Mouse (Mus musculus): ENCODE measurements around the gene Csgalnact2.

Gene Csgalnact2

DNA sequence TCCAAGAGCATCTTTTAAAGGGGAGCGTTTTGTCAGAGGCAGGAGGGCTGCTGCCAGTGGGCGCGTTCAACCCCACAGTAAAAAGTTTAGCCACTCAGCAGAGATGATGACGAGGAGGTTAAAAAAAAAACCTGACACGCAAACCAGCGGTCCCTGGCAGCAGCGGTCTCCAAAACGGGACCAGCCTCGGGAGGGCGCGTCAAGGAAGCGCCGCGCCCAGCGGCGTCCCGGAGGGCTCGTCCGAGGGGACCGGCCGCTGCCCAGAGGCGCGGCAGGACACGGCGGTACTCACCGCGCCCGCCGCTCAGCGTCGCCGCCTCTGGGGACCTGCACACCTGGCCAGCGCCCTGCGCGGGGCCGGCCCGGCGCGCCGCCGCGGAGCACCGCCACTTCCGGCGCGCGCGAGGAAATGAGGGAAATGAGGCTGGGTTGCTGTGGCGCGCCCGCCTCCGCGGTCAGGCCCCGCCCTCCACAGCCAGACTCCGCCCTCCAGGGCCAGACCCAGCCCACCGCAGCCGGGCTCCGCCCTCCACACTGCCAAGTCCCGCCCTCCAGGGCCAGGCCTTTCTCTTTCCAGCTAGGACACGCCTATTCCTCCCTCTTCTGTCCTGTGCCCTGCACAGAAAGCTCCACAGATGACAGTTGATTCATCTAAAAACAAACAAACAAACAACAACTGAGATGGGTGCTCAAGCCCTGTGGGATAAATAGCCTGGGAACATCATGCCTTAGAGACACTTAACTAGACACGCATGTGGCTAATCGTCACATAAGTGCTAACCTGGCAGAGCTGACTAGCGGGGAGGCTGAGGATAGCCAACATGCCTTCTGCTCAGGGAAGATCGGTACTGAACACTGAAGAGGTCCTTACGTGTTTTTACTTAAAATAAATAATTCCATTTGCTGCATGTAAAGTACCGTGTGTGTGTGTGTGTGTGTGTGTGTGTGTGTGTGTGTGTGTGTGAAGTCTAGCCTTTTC lies at the start of gene Csgalnact2:
Gene Csgalnact2 (minus strand): TSS at position 410 of the 979 bp plus-strand sequence.
- peak; percentile 89 to 94 for DNase-seq (ENCODE audit: low read depth in 2 of 2, low spot score in 2 of 2)

DNA sequence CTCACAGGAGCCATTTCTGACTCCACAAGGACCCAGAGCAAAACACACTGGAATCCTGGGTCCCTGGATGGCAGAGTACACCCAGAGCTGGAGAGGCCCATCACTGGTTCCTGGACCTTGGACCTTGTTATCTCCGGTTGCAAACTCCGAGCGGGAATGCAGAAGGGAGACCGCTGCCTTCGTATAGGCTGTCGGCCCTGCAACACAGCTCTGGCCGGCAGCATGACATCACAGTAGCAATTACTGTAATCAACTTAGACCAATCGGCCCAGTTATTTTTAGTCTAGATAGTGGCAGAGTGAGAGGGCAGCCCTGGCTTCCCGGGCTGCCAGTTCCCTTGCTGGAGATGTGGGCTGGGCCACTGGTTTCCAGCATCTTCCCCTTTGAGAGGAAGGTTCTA lies 49.7 kb upstream of the Csgalnact2 start:
- DNase-seq (ENCODE audit: low read depth in 2 of 2, low spot score in 2 of 2), result no peak

DNA sequence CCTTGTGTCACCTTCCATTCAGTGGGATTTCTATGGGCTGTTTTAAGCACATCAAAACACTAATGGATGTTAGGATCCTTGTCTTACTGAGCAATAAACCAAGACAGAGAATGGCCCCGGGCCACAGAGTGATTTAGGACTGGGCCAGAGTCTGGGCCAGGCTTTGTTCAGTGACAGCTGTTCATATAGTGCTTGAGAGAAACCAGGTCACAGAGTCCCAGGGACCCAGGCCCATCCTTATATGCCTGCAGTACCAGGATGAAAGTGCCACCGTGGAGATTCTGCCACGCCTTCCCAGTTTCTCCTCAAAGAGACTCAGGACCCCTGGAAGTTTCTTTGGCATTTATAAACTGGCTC lies 48.3 kb upstream of the Csgalnact2 start:
- no peak for DNase-seq (ENCODE audit: low read depth in 2 of 2, low spot score in 2 of 2)

DNA sequence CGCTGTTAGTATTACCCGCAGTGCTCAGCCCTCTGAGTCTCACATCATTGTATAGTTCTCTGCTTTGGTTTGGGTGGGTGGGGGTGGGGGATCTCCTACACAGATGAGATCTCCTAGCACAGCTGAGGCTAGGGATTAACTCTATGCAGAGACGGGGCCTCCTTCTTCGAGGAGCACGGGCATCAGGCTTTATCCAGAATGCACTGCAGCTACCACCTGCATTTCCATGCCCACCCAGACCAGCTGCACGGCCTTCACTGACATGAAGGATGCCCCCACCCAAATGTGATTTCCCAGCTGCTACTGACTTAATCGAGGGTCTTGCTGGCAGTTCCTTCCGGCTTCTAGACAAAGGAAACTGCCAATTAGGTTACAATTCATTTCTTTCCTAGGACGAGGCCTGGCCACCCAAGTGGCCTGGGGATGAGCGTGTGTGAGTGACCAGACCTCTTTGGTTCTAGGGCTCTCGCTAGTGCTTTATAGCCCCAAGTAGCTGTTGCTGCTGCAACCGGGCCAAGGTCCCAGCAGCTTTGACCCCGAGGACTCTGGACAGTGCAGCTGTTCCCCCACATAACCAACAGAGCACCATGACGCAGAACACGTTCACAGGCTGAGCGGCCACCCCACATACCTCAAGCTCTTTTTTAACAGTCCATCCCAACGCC lies 47.8 kb upstream of the Csgalnact2 start:
- no peak for DNase-seq (ENCODE audit: low read depth in 2 of 2, low spot score in 2 of 2)

DNA sequence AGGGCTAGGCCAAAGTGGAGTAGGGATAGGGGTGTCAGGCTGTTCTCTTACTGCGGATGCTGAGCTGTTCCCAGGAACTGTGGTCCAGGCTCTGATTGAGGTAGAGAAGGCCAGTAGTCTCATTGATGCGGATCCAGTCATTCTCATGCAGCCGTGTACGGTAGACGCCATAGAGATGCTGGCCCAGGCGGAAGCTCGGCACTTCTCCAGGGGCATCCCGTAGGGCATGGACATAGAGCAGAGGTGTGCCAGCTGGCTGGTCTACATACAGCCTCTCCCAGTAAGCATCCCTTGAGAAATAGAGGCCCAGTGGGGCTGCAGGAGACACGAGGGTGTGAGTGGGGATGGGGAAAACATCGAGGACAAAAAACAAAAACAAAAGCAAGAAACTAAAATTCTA lies 45.2 kb upstream of the Csgalnact2 start:
- DNase-seq (ENCODE audit: low read depth in 2 of 2, low spot score in 2 of 2), result no peak

DNA sequence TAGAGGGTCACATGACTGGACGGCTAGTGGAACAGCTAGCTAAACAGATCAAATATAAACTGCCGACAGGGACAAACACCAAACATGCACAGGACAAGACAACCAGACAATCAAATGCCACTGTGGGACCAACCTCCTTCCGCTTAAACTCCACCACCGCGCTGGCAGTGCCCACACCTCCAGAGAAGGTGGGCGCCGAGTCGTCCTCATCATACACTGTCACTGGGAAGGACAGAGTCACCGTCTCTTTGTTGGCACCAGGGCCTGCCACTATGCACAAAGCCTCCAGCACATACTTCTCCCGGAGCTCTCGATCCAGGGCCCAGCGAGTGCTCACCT lies 41.1 kb upstream of the Csgalnact2 start:
- DNase-seq (ENCODE audit: low read depth in 2 of 2, low spot score in 2 of 2), result no peak

DNA sequence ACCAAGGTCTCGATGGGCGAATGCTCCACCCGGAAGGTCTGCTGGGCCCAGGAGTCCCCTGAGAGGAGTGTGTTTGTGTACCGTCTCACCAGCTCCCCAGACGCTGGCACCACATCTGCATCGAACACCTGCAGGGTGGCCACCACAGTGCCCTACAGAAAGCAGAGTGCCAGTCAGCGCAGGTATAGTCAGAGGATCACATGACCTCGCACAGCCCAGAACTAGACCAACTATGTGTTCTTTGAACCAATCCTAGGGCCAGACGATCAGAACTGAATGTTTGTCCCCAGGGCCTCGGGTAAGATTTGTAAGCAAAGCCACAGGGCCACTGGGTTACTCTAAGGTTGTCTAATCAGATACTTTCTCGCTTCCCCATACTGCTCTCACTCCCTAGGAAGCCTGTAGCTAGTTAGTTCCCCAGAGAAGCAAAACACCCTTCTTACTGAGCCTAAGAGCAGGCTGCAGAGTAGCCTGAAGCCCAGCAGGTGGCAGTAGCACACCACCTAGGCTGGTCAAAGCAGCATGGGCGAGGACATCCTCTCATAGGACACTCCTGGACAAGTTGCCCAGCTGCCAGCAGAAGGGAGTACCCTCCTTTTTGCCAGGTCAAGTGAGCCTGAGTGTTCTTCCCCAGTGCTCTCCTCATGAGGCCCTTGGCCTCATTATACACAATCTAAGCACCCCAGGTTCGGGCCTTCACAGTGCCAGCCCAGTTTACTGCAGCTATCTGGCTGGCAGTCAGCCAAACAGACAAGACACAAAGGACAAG lies 40.6 kb upstream of the Csgalnact2 start:
- peak; percentile 41 to 55 for DNase-seq (ENCODE audit: low read depth in 2 of 2, low spot score in 2 of 2)

DNA sequence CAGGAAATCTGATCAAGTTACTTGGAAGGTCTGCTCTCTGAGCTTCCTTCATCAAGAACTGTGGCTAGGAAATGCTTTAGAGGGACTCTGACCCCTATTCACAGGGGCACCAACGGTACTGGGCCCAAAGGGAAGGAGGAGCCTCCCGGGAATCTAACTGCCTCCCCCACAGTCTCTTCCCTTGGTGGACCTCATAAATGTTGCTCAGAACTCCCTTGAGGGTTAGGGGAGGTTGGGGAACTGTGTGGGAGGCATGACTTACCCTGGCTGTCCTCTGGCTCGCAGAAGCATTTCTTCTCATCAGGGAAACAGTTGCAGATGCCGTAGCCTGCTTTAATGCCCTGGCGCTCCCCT lies 35.0 kb upstream of the Csgalnact2 start:
- no peak for DNase-seq (ENCODE audit: low read depth in 2 of 2, low spot score in 2 of 2)

DNA sequence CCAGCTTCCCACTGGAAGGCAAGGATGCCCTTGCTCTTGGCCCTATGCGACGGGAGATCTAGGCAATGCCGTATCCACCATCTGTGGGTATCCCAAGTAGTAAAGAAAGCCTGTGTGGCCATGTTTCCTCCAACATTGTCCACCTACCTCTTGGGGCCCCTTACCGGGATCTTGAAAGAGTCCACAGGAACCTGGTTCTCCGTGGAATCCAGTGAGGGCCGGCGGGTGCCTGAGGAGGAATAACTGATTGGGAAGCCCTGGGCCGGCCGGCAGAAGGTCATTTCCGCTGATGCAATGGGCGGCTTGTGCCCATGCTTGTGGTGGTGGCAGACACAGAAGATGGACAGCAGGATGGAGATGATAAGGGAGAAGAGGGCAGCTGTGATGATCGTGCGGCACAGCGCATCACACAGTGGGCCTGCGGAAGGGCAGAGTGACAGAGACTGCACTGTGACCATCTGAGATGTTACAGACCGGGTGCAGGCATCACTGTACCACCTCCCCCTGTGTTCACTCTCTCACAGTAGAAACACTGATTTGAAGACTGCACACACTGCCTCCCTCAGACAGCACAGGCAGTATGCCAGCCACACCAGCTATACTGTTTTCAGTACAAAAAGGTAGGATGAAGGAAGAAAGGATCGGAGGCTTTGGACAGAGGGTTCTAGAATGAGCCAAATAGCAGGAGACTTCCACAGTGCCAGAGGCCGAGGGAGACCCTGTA lies 34.5 kb upstream of the Csgalnact2 start:
- no peak for DNase-seq (ENCODE audit: low read depth in 2 of 2, low spot score in 2 of 2)

DNA sequence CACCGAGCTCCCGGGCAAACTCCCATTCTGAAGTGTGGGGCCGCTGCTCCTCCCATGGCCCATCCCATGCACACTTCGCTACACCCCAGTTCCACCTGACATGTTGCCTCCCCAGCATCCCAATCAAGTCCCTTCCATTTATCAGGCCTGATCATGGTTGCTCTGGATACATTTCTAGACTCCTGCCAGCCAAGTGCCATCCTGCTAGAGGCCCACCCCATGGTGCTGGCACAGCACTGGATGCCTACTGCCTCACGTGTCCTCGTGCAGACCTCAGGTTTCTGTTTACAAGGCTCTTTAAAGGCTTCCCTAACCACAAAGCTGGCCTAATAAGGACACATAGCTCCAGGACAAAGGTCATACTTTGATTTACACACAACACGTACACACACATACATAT lies 32.4 kb upstream of the Csgalnact2 start:
- DNase-seq (ENCODE audit: low read depth in 2 of 2, low spot score in 2 of 2), result no peak

DNA sequence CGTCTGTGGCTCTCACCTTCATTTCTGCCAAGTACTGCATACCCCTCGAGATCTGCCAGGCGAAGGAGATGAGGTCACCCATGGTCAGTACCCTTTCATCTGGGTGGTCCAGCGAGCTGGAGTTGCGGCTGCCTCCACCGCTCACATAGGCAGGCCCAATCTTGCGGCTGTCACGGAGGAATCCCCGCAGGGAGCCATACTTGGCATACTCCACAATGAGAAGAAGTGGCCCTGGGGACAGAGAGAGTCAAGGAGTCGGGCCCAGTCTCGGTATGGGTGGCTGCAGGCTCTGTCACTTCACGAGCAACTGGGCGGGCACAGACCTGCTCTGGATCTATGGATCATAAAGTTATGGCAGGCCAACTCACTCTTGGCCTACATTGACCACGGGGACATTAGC lies 29.2 kb upstream of the Csgalnact2 start:
- DNase-seq (ENCODE audit: low read depth in 2 of 2, low spot score in 2 of 2), result no peak

DNA sequence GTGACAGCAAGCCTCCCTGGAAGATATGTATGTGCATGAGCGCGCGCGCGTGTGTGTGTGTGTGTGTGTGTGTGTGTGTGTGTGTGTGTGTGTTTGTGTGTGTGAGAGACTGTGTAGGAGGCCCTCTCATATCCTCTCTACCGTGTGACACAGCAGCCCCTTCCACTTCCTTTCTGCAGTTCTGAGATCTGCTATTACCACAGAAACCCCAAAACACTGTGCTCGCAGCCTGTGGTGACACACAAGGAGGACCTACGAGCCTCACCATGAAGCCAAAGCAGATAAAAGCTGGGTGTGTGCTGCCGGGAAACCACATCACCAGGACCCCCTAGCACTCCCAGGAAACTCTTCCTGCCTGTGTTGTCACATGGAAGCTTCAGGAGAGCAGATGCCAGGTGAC lies 28.1 kb upstream of the Csgalnact2 start:
- peak; percentile 77 to 78 for DNase-seq (ENCODE audit: low read depth in 2 of 2, low spot score in 2 of 2)

DNA sequence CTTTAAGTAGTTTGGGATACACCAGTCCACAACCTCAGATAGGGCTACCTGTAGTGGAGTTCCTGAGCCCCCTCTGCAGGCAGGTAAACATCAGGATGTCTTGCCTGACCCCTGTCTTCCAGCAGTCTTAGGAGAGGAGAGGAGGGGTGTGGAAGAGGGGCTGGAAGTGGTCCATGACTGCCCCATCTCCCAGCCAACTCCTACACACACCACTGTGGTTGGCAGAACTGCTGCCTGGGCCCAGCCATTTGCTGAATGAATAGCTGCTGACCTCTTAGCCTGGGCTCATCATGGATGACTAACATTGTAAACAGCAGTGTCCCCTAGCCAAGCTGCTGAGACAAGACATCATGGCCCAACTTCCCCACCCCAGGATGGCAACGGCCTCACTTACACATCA lies 26.6 kb upstream of the Csgalnact2 start:
- no peak for DNase-seq (ENCODE audit: low read depth in 2 of 2, low spot score in 2 of 2)

DNA sequence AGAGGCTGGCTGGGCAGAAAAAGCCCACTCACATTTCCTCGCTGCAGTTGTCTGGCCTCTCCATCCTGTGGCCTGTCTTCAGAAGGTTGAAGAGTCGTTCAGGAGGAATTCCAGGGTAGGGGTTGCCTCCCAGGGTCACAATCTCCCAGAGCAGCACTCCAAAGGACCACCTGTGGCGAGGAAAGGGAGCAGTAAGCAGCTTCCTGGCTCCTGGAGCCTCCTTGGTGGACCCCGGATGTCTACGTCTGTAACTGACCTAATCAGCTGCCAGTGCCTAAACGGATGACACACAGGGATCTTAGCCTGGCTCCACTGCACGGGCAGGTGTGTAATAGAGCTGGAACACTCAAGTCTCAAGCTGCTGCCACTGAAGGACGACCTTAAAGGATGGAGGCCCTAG lies 25.8 kb upstream of the Csgalnact2 start:
- DNase-seq (ENCODE audit: low read depth in 2 of 2, low spot score in 2 of 2), result no peak

DNA sequence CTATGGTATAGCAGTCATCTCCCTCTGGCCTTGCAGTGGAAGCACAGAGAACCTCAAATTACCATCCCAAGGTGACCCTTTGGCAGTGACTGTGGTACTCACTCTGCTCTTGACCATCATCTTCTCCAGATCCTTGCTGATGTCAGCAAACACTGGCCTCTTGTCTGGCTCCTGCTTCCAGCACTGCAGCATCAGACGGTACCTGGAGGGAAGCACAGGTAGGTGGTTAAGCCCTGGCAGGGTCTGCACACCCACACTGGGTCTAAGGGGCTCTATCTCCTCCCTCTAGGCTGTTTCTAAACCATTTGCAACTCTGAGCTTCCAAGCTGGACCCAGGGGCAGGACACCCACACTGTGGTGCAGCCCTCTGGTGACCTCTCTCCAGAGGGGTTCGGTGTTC lies 24.1 kb upstream of the Csgalnact2 start:
- no peak for DNase-seq (ENCODE audit: low read depth in 2 of 2, low spot score in 2 of 2)

DNA sequence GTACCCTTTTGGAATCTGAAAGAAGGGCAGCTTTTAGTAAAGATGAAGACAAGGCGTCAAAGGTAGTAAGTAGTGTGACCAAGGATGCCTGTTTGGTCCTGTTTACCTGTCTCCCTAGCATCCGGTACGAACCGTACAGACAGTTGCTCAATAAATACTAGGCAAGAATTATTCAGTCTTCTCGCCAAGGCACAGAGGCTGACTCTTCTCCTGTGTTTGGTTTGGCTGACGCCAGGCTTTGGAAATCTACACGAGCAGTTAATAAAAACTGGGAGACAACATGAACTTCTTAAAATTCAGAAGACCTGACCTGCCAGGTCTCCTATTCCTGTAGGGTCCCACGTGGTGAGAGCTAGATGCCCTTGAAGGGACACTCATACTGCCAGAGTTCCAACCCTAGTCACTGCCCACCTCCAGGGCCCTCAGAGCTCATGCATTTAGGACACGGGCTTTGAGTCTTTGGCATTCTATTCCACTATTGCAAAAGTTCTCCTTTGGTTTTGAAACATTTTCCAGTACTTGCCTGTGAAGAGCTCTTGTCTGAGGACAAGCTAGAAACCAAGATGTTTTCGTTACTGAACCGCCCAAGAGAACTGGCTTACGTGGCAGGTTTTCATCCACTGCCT lies 23.6 kb upstream of the Csgalnact2 start:
- no peak for DNase-seq (ENCODE audit: low read depth in 2 of 2, low spot score in 2 of 2)

DNA sequence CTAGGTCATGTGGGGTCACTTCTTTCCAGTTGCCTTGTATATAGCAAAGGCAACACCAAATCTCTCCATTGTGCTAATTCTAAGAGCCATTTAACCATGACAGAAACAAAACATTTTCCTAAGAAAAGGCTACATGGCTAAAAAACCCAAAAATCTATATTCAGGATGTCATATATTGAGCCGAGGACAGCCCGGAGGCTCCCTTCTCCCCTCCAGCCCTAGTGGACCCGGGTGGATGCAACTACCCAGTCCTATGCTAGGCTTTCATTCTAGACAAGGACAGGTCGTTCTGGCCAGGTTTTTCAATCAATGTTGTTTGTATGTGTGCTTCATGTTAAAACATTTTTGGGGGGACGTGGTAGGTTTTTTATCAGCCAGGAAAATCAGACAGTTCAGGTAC lies 14.2 kb upstream of the Csgalnact2 start:
- no peak for DNase-seq (ENCODE audit: low read depth in 2 of 2, low spot score in 2 of 2)

DNA sequence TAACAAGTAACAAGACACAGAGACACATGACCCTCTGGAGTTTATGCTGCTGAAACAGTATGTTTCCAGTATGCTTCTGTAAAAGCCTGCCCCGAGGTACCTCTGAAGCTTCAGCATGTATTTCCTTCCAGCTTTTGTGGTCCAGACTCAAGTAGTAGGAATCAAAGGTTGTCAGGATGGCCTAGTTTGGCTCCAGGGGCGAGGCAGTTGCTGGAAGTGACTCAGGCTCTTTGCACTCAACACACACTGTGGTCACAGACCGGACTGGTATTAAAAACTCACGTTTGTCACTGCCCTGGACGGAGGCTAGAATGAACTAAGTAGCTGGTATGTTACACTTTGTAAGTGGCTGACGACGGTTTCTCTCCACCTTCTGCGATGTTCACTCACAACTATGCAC lies 12.0 kb upstream of the Csgalnact2 start:
- no peak for DNase-seq (ENCODE audit: low read depth in 2 of 2, low spot score in 2 of 2)

DNA sequence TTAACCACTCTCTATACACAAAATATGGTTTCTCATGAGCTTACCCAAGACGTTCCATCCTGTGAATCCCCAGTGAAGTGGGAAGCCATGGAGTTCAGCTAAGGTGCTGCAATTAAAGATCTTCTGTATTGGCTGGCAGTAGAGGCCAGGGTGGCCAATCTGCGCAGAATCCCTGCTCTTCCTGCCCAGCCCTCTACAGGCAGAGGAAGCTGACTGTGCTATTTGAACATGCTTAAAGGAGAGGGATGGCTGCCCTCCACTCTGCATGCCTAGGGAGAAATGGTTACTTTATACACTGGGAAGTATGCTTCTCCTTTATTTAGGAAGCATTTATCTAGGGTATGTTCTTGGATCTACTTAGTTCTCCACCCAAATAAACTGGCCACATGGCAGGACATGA lies 11.6 kb upstream of the Csgalnact2 start:
- no peak for DNase-seq (ENCODE audit: low read depth in 2 of 2, low spot score in 2 of 2)

DNA sequence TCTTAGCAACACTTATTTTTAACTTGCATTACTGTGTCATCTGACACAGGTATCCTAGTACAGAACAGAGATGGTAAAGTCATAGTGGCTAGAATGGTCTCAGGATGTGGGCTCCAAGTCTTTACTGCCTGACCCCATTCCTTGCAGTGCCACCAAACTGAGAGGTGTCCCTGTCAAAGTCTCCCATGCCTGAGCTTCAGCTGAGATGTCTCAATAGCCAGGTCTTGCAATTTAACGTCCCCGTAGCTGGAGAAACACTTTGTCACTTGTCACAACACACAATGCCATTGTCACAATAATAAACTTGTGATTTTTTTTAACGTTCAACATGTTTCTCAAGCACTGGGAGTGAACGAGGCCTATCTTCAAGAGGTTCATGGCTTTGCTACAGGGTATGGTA lies 11.2 kb upstream of the Csgalnact2 start:
- no peak for DNase-seq (ENCODE audit: low read depth in 2 of 2, low spot score in 2 of 2)

DNA sequence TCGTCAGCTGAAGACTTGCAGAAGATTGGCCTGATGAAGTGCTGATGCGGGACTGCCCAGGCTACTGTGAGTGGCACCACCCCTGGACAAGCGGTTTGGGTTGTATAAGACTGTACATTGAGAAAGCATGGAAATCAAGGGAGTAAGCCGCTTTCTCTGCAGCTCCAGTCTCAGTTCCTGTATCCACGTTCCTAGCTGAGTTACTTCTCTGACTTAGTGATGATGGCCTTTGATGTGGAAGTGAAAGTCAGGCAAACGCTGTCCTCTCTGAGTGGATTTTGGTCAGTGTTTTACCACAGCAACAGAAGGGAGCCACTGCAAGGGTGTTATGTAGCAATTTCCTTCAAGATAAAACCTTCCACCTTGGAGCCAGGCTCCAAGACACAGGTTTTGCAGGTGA lies 2.0 kb upstream of the Csgalnact2 start:
- no peak for DNase-seq (ENCODE audit: low read depth in 2 of 2, low spot score in 2 of 2)
